Mouse (Mus musculus) small intestine, adult 2 months (tissue): ENCODE results near the gene Lrrc58.

Experiments
- CTCF ChIP-seq: fragments of 200-500 bp; IDR thresholded peaks from 2 replicates; pipeline ENCODE4 v1.5.1; 2012; ENCODE audit warnings: low read depth, mild to moderate bottlenecking, control low read depth, inconsistent platforms, low read length, moderate library complexity, mixed read lengths; ENCODE audit not compliant: insufficient replicate concordance, insufficient read length; ENCODE audit errors: extremely low read depth
- POLR2A ChIP-seq: fragments of 200-500 bp; IDR thresholded peaks from 2 replicates; pipeline ENCODE4 v1.6.1; 2012; ENCODE audit warnings: low read depth, mild to moderate bottlenecking, control low read depth, inconsistent platforms, low read length, moderate library complexity

DNA sequence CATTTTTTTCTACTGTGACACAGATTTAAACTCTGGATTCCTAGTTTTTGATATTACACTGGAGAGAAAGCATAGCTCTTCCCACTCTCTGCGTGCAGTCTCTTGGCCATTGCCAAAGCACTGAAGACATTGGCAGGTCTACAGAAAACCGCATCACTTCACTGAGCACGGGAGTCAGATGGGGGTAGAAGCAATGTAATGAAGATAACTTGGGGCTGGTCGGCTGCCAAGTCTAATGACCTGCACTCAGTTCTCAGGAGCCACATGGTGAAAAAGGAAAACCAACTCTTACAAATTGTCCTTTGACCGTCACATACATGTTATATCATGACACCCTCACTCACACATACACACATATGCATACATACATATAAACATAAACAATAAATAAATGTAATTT lies 44.2 kb upstream of the Lrrc58 start:
- no peak for TF ChIP-seq CTCF
- TF ChIP-seq POLR2A, result no peak
